Mouse (Mus musculus) megakaryocyte, embryonic 14.5 days (primary cell): Measurements from ENCODE around the gene Tpsg1.

ENCODE experiments used
- FLI1 ChIP-seq: IDR thresholded peaks from 2 replicates; pipeline ENCODE4 v1.6.1; 2012; ENCODE audit warnings: low read length, inconsistent platforms, mixed read lengths
- GATA1 ChIP-seq: IDR thresholded peaks from 3 replicates; pipeline ENCODE4 v1.6.1; 2012; ENCODE audit warnings: mixed read lengths, low read length, inconsistent platforms, borderline replicate concordance

DNA sequence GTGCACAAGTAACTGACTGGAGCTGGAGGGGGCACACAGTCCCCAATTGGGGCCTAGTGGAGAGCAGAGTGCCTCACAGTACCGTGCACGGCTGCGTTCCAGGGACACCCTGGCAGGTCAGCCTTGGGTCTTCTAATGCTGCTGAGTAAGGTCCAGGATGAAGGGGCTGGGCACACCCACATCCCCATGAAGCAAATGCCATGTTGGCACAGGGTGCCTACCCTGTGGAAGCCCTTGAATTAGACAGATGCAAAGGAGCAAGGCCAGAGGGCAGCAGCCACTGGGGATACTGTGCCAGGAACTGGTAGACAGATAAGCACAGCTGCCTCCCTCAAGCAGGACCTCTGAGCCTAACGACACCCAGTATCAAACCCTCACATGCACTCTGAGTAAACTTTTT is 25.5 kb downstream of the Tpsg1 start:
- TF ChIP-seq GATA1 (no peak), FLI1 (no peak)
